Mouse (Mus musculus) MEL (cell line): ENCODE results near the gene Ntn3. TPM values are rescaled to one million over a fixed set of nuclear protein-coding genes. Genes with fewer than 3 reads are reported as not detected.

Source experiments
- DNase-seq: peaks from one replicate; pipeline ENCODE4 v3.0.0; 2011; ENCODE audit warnings: low read depth, low spot score
- H3K27ac ChIP-seq: 2 replicates; pipeline ENCODE4 v1.5.1; 2012; ENCODE audit warnings: low read depth, mild to moderate bottlenecking, control low read depth, low read length, moderate library complexity; ENCODE audit not compliant: control insufficient read depth
- H3K27me3 ChIP-seq, 2 experiments: fragments of 150-350 bp in 1 of 2; sonication (generic) in 1 of 2; 2 replicates each; pipeline ENCODE4 v1.6.1; 2012; ENCODE audit warnings: low read length in 2 of 2, mild to moderate bottlenecking in 2 of 2, improper control_type of control experiment in 1 of 2, moderate library complexity in 1 of 2; ENCODE audit not compliant: insufficient read depth in 2 of 2, control insufficient read depth in 1 of 2
- H3K36me3 ChIP-seq, 2 experiments: 2 replicates each; pipeline ENCODE4 v1.6.1; 2012 to 2014; ENCODE audit warnings: low read length in 2 of 2, improper control_type of control experiment in 1 of 2, inconsistent platforms in 1 of 2, mild to moderate bottlenecking in 1 of 2; ENCODE audit not compliant: insufficient read depth in 2 of 2, control insufficient read depth in 1 of 2
- H3K4me1 ChIP-seq, 2 experiments: fragments of 150-350 bp in 1 of 2; sonication (generic) in 1 of 2; 2 replicates each; pipeline ENCODE4 v1.6.1; 2012; ENCODE audit warnings: low read length in 2 of 2, improper control_type of control experiment in 1 of 2, mild to moderate bottlenecking in 1 of 2; ENCODE audit not compliant: insufficient read depth in 2 of 2, control insufficient read depth in 1 of 2
- H3K4me3 ChIP-seq, 2 experiments: fragments of 150-350 bp in 1 of 2; sonication (generic) in 1 of 2; 2 replicates each; pipeline ENCODE4 v1.5.1; 2012; ENCODE audit warnings: low read depth in 2 of 2, low read length in 2 of 2, mild to moderate bottlenecking in 2 of 2, moderate library complexity in 2 of 2, control low read depth in 1 of 2, improper control_type of control experiment in 1 of 2; ENCODE audit not compliant: control insufficient read depth in 1 of 2, insufficient read depth in 1 of 2
- H3K79me2 ChIP-seq: 2 replicates; pipeline ENCODE4 v1.6.1; 2012; ENCODE audit warnings: mild to moderate bottlenecking, low read length, moderate library complexity; ENCODE audit not compliant: control insufficient read depth, poor library complexity, insufficient read depth
- H3K9ac ChIP-seq: 2 replicates; pipeline ENCODE4 v1.6.1; 2012; ENCODE audit warnings: low read depth, mild to moderate bottlenecking, control low read depth, low read length, moderate library complexity; ENCODE audit not compliant: control insufficient read depth, poor library complexity, severe bottlenecking
- H3K9me3 ChIP-seq: fragments of 150-350 bp; sonication (generic); replicated peaks from 2 replicates; pipeline ENCODE4 v1.6.1; 2012; ENCODE audit warnings: mild to moderate bottlenecking, low read length, improper control_type of control experiment, moderate library complexity; ENCODE audit not compliant: insufficient read depth
- BHLHE40 ChIP-seq: IDR thresholded peaks from 2 replicates; pipeline ENCODE4 v1.6.1; 2012; ENCODE audit warnings: low read depth, mild to moderate bottlenecking, inconsistent platforms, low read length, improper control_type of control experiment, borderline replicate concordance
- CHD1 ChIP-seq: IDR thresholded peaks from 2 replicates; pipeline ENCODE4 v1.6.1; 2012; ENCODE audit warnings: low read depth, mild to moderate bottlenecking, inconsistent platforms, low read length, improper control_type of control experiment
- CHD2 ChIP-seq: IDR thresholded peaks from 2 replicates; pipeline ENCODE4 v1.6.1; 2011; ENCODE audit warnings: low read length, improper control_type of control experiment
- CTCF ChIP-seq, 3 experiments: IDR thresholded peaks in 2 of 3; conservative IDR thresholded peaks in 1 of 3; 2 replicates each; pipeline ENCODE4 v1.5.1; 2011 to 2012; ENCODE audit warnings: low read length in 3 of 3, low read depth in 2 of 3, mild to moderate bottlenecking in 2 of 3, improper control_type of control experiment in 1 of 3, inconsistent platforms in 1 of 3, mixed read lengths in 1 of 3, moderate library complexity in 1 of 3; ENCODE audit not compliant: control insufficient read depth in 1 of 3, insufficient read depth in 1 of 3, poor library complexity in 1 of 3, severe bottlenecking in 1 of 3
- E2F4 ChIP-seq: IDR thresholded peaks from 2 replicates; pipeline ENCODE4 v1.6.1; 2011; ENCODE audit warnings: low read depth, low read length, improper control_type of control experiment, borderline replicate concordance
- ELF1 ChIP-seq: IDR thresholded peaks from 2 replicates; pipeline ENCODE4 v1.6.1; 2014; ENCODE audit warnings: low read depth, mild to moderate bottlenecking, inconsistent platforms, low read length, improper control_type of control experiment, moderate library complexity
- EP300 ChIP-seq, 2 experiments: IDR thresholded peaks; 2 replicates each; pipeline ENCODE4 v1.6.1; 2011; ENCODE audit warnings: improper control_type of control experiment in 2 of 2, low read length in 2 of 2, low read depth in 1 of 2, mild to moderate bottlenecking in 1 of 2
- GABPA ChIP-seq: IDR thresholded peaks from 2 replicates; pipeline ENCODE4 v1.6.1; 2012; ENCODE audit warnings: low read depth, mild to moderate bottlenecking, inconsistent platforms, low read length, improper control_type of control experiment, moderate library complexity
- GATA1 ChIP-seq: IDR thresholded peaks from 2 replicates; pipeline ENCODE4 v1.6.1; 2011; ENCODE audit warnings: low read depth, low read length, improper control_type of control experiment
- HCFC1 ChIP-seq: IDR thresholded peaks from 2 replicates; pipeline ENCODE4 v1.6.1; 2012; ENCODE audit warnings: low read depth, mild to moderate bottlenecking, inconsistent platforms, low read length, improper control_type of control experiment, moderate library complexity
- KAT2A ChIP-seq: conservative IDR thresholded peaks from 2 replicates; pipeline ENCODE4 v1.6.1; 2012; ENCODE audit warnings: low read depth, low read length, improper control_type of control experiment, inconsistent platforms
- MAZ ChIP-seq: IDR thresholded peaks from 2 replicates; pipeline ENCODE4 v1.6.1; 2012; ENCODE audit warnings: low read depth, mild to moderate bottlenecking, inconsistent platforms, low read length, improper control_type of control experiment
- MXI1 ChIP-seq: IDR thresholded peaks from 2 replicates; pipeline ENCODE4 v1.6.1; 2011; ENCODE audit warnings: mild to moderate bottlenecking, low read depth, low read length, improper control_type of control experiment
- MYB ChIP-seq: IDR thresholded peaks from 2 replicates; pipeline ENCODE4 v1.6.1; 2011; ENCODE audit warnings: mild to moderate bottlenecking, low read depth, low read length, improper control_type of control experiment
- MYC ChIP-seq: IDR thresholded peaks from 2 replicates; pipeline ENCODE4 v1.6.1; 2011; ENCODE audit warnings: low read depth, mild to moderate bottlenecking, low read length, improper control_type of control experiment, moderate library complexity
- NELFE ChIP-seq: IDR thresholded peaks from 2 replicates; pipeline ENCODE4 v1.6.1; 2011; ENCODE audit warnings: low read depth, low read length, improper control_type of control experiment
- NRF1 ChIP-seq: IDR thresholded peaks from 2 replicates; pipeline ENCODE4 v1.6.1; 2014; ENCODE audit warnings: low read depth, mild to moderate bottlenecking, inconsistent platforms, low read length, improper control_type of control experiment, moderate library complexity; ENCODE audit not compliant: poor library complexity, insufficient read depth, severe bottlenecking
- POLR2A ChIP-seq, 2 experiments: IDR thresholded peaks; 2 replicates each; pipeline ENCODE4 v1.6.1; 2011 to 2012; ENCODE audit warnings: low read length in 2 of 2, mild to moderate bottlenecking in 2 of 2, control low read depth in 1 of 2, improper control_type of control experiment in 1 of 2, low read depth in 1 of 2, moderate library complexity in 1 of 2; ENCODE audit not compliant: control insufficient read depth in 1 of 2, insufficient read depth in 1 of 2, poor library complexity in 1 of 2
- POLR2AphosphoS5 ChIP-seq: IDR thresholded peaks from 2 replicates; pipeline ENCODE4 v1.6.1; 2012; ENCODE audit warnings: low read depth, borderline replicate concordance, mild to moderate bottlenecking, inconsistent platforms, low read length, moderate library complexity, mixed read lengths
- SIN3A ChIP-seq: IDR thresholded peaks from 2 replicates; pipeline ENCODE4 v1.6.1; 2012; ENCODE audit warnings: low read length, improper control_type of control experiment, inconsistent platforms
- SMC3 ChIP-seq: IDR thresholded peaks from 2 replicates; pipeline ENCODE4 v1.6.1; 2011; ENCODE audit warnings: low read depth, low read length, improper control_type of control experiment
- TAL1 ChIP-seq: IDR thresholded peaks from 2 replicates; pipeline ENCODE4 v1.6.1; 2012; ENCODE audit warnings: mild to moderate bottlenecking, inconsistent platforms, low read length, moderate library complexity, mixed read lengths
- TCF12 ChIP-seq: IDR thresholded peaks from 2 replicates; pipeline ENCODE4 v1.6.1; 2014; ENCODE audit warnings: low read depth, mild to moderate bottlenecking, inconsistent platforms, low read length, improper control_type of control experiment, moderate library complexity
- UBTF ChIP-seq: IDR thresholded peaks from 2 replicates; pipeline ENCODE4 v1.6.1; 2012; ENCODE audit warnings: low read depth, mild to moderate bottlenecking, inconsistent platforms, low read length, improper control_type of control experiment, moderate library complexity, borderline replicate concordance; ENCODE audit not compliant: insufficient read depth
- USF1 ChIP-seq: IDR thresholded peaks from 2 replicates; pipeline ENCODE4 v1.6.1; 2014; ENCODE audit warnings: low read depth, mild to moderate bottlenecking, inconsistent platforms, low read length, improper control_type of control experiment, moderate library complexity
- ZC3H11A ChIP-seq: IDR thresholded peaks from 2 replicates; pipeline ENCODE4 v1.6.1; 2012; ENCODE audit warnings: low read depth, mild to moderate bottlenecking, inconsistent platforms, low read length, improper control_type of control experiment
- ZMIZ1 ChIP-seq: IDR thresholded peaks from 2 replicates; pipeline ENCODE4 v1.6.1; 2012; ENCODE audit warnings: low read depth, mild to moderate bottlenecking, inconsistent platforms, low read length, improper control_type of control experiment, moderate library complexity
- polyA plus RNA-seq, 2 experiments: library from polyadenylated mRNA; stranded (reverse) in 1 of 2; unstranded in 1 of 2; fragments of >175 nt in 1 of 2; fragments of >200 nt in 1 of 2; gene quantifications; 2 replicates each; pipeline versions ENCODE4 v1.2.1 to v1.2.4; 2012; ENCODE audit warnings: low replicate concordance in 2 of 2, low read depth in 1 of 2; ENCODE audit not compliant: insufficient read length in 2 of 2, insufficient read depth in 1 of 2, missing spikeins in 1 of 2
- total RNA-seq: library from RNA; depleted of rRNA; stranded (reverse); fragments of 300-350 nt; gene quantifications from 2 replicates; pipeline ENCODE4 v1.2.3, GENCODE M21; 2012

Ntn3 gene
- total and polyA plus RNA-seq, 3 experiments: 2.5 to 2.7 TPM; not detected in 1

DNA sequence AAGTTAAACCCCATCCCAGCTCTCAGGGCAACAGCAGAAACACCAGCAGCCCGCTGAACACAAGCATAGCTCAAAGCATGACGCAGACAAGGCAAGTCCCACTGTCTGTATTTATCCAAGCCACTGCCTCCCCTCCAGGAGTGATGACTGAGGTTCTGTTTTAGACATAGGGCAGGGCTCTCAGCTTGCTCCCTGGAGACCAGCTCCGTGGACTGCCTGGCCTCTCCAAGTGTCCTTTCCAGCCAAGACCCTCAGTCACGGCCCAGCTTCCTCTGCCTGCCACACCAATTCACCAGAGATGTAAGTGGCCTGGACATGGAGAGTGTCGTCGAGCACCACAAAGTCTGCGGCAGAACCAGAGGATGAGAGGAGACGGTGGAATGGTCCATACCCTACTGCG lies 53.6 kb downstream of the Ntn3 start:
- H3K4me3 ChIP-seq: no peak overlapping the region
- TF ChIP-seq GATA1: no peak
- TF ChIP-seq CTCF (IDR thresholded peaks at IDR 0.05 in 2 of 3, conservative IDR thresholded peaks at IDR 0.05 in 1 of 3; ENCODE audit: control insufficient read depth in 1 of 3, insufficient read depth in 1 of 3, low read depth in 2 of 3, low read length in 3 of 3, poor library complexity in 1 of 3, severe bottlenecking in 1 of 3): no peak
- TF ChIP-seq TCF12: no peak
- no peak for TF ChIP-seq BHLHE40
- no peak for TF ChIP-seq MAZ
- TF ChIP-seq TAL1: no peak
- TF ChIP-seq SMC3: no peak
- no peak for TF ChIP-seq SIN3A
- no peak for TF ChIP-seq ZC3H11A
- no peak for TF ChIP-seq E2F4
- TF ChIP-seq CHD2: no peak
- TF ChIP-seq HCFC1: no peak
- no peak overlapping the region for H3K9ac ChIP-seq
- peaks cover 0 to 7% of the 10 kb centered on the region in 2 experiments; a peak in 2 of 4 replicates for H3K36me3 ChIP-seq
- H3K27me3 ChIP-seq: no peaks in the 10 kb centered on the region
- H3K4me1 ChIP-seq: peaks cover 0 to 7% of the 10 kb centered on the region in 2 experiments; a peak in 1 of 4 replicates
- H3K9me3 ChIP-seq: no peaks in the 10 kb centered on the region
- DNase-seq: no peak
- H3K79me2 ChIP-seq: no peaks in the 10 kb centered on the region
- no peak overlapping the region for H3K27ac ChIP-seq

DNA sequence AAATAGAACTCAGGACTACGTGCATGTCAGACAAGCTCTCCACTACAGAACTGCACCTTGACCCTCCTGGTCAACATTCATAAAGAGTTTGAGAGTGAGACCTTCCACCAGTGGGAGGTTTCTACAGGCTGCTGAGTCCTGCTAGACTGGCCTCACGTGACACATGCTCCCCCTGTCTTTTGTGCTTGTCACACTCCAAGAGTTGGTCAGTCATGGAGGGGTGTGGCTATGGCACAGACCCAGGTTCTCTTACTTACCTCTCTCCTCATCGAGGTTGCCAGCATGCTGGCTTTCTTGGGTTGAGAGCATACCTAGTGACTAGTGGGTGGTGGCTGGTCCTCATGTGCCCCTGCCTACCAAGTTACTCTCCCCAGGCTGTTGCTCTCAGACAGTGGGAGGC lies 54.9 kb downstream of the Ntn3 start:
- no peaks in the 10 kb centered on the region for H3K27me3 ChIP-seq
- no peaks in the 10 kb centered on the region for H3K9me3 ChIP-seq
- TF ChIP-seq MYC (no peak), POLR2A (IDR thresholded peaks at IDR 0.05; ENCODE audit: control insufficient read depth in 1 of 2, insufficient read depth in 1 of 2, low read depth in 1 of 2, low read length in 2 of 2, poor library complexity in 1 of 2) (no peak), USF1 (no peak), NRF1 (no peak), SIN3A (no peak), MYB (no peak), CTCF (IDR thresholded peaks at IDR 0.05 in 2 of 3, conservative IDR thresholded peaks at IDR 0.05 in 1 of 3; ENCODE audit: control insufficient read depth in 1 of 3, insufficient read depth in 1 of 3, low read depth in 2 of 3, low read length in 3 of 3, poor library complexity in 1 of 3, severe bottlenecking in 1 of 3) (no peak), KAT2A (no peak), ZMIZ1 (no peak), EP300 (IDR thresholded peaks at IDR 0.05; ENCODE audit: low read depth in 1 of 2, low read length in 2 of 2) (no peak), POLR2AphosphoS5 (no peak), SMC3 (no peak), GABPA (no peak), E2F4 (no peak), CHD1 (no peak), MAZ (no peak), NELFE (no peak), ELF1 (no peak), UBTF (no peak), MXI1 (no peak)
- H3K36me3 ChIP-seq: peaks cover 0 to 7% of the 10 kb centered on the region in 2 experiments; a peak in 2 of 4 replicates
- no peak overlapping the region for H3K9ac ChIP-seq
- DNase-seq: no peak
- no peak overlapping the region for H3K27ac ChIP-seq
- H3K79me2 ChIP-seq: no peaks in the 10 kb centered on the region
- no peak overlapping the region for H3K4me3 ChIP-seq
- peaks cover 0 to 7% of the 10 kb centered on the region in 2 experiments; a peak in 1 of 4 replicates for H3K4me1 ChIP-seq
